Mouse (Mus musculus) CH12F3 (cell line): ENCODE data around the gene Aifm1.
"Not testable (repeated sequence)": the region's sequence is repeated elsewhere in the genome, so short reads cannot be mapped to it uniquely, and the experiment has no call there.

Experiments used
- in situ Hi-C: fragments of 300-500 bp; cut with MboI; formaldehyde crosslinking; loops from 2 replicates; pipeline ENCODE4 v1.14.3; 2020; ENCODE audit warnings: low sequenced_read_pairs

Gene Aifm1

GRCm38 (mm10) chrX:48461006-48461405 is 52.4 kb downstream of the Aifm1 start:
- in situ Hi-C loops: loop anchor here (10.0 kb wide), 1 partner anchor 46 kb away; no protein-coding TSS in a partner anchor

DNA sequence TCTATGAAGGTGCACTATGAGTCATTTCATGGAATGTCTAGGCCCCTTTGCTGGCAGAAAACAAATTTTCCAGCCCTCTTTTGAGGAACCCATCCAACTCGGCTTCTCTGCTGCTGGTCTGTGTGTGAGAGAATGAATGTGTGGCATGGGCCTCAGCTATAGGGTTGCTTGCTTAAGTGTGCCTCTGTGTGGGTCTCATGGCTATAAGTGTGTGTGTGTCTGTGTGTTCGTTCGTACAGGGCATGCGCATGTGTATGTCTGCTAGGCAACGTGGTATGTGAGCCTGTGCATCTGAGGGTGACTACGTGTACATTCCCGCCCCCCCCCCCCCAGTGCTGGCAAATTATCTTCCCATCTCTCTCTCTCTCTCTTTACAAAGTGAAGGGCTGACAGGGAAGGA is 52.9 kb downstream of the Aifm1 start:
- in situ Hi-C loops: loop anchor here (10.0 kb wide), 1 partner anchor 46 kb away; no protein-coding TSS in a partner anchor

DNA sequence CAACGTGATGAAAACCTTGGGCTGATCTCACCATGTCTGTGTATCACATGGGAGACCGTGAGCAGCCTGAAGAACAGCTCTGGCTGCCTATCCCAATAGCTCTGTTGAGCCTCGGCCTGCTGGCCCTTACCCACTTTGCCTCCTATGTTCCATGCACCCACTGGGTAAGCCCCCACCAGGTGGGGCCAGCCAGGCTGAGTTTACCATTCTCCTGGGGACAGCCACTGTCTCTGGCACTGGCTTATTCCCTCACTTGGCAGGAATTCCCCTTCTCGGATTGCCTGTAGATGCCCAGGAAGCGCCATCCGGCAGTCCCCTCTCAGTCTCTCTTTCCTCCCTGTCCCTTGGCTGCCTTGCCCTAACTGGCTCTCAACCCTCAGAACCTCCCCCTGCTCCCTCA is 56.4 kb downstream of the Aifm1 start:
- in situ Hi-C loops: no loop called here

DNA sequence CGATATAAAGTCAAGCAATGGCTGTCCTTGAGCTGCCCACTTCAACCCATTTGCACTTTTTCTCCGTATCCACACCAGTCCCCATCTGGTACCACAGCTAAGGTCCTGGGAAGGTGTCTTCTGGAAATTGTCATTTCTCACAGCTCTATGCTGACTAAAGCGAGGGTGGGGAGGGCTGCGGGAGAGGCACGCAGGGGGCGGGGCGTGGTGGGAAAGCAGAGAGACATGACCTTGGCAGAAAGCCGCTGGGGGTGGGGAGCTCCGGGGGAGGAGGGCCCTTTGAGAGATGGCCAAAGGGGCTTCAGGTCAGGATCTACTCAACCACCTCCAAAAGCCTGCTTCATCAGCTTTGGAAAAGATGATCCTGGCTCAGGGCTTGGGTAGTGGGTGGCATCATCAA is 58.3 kb downstream of the Aifm1 start:
- in situ Hi-C loops: no loop called here

DNA sequence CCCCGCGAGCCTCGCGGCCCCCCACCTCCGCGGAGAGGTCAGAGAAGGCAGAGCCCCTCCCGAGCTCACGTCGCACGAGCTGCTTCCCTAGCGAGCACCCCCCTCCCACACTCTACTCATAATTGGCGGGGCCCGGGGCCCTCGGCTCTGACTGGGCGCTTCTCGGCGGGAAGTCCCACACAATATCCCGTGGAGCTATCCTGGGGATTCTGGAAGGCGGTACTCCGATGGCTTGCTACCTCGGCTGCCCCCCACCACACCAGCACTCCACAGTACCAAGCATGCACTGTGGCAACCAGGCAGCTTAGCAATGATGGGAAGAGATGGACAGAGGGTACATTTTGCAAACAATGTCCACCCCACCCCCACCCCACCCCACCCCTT is 58.9 kb downstream of the Aifm1 start:
- in situ Hi-C loops: no loop called here

GRCm38 (mm10) chrX:48453736-48454494 is 59.4 kb downstream of the Aifm1 start:
- in situ Hi-C loops: no loop called here

GRCm38 (mm10) chrX:48452931-48453673 is 60.3 kb downstream of the Aifm1 start:
- in situ Hi-C loops: no loop called here

DNA sequence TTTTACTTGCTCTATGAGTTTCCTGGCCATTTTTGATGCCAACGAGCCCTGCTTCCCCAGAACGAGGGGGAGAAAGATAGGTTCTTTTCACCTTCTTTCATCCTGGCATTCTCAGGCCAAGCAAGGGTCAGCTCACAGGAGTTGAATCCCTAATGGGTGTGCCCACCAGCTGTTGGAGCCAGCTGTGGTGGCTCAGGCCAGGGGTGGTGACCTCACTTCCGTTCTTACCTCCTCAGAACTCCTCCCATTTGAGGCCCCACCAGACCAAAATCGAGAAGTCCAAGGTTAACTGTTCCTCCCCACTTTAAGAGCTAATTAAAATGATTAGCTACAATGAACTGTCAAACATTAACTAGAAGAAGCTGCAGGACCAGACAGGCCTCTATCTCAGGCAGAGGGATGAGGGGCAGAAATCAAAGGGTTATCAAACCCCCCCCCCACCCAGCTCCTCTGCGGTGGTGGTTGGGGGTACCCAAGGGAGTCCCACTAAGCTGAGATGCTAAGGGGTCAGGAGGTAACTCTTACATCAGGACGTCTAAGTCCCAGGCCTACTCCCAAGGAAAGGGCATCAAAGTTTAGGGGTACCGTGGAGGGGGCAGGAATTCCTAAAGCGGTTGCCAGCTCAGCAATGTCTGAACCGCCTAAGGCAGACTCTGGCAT is 61.0 kb downstream of the Aifm1 start:
- in situ Hi-C loops: no loop called here

DNA sequence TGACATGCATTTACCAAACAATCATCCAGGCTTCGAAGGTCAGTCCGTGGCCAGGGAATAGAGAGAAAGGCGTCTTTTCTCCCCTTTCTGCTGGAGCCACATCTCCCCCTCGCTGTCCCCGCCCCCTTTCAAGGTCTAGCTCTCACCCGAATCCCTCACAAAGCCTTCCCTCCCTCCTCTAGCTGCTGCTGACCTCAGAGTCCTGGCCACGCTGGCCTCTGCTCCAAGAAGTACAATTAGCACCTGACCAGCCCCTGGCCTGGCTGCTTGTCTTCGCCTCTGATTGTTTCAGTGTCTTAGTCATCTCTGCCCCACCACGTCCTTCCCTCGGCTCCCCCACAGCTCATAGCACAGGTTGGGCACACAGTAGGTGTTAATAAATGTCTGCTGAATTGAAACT is 63.7 kb downstream of the Aifm1 start:
- in situ Hi-C loops: no loop called here

DNA sequence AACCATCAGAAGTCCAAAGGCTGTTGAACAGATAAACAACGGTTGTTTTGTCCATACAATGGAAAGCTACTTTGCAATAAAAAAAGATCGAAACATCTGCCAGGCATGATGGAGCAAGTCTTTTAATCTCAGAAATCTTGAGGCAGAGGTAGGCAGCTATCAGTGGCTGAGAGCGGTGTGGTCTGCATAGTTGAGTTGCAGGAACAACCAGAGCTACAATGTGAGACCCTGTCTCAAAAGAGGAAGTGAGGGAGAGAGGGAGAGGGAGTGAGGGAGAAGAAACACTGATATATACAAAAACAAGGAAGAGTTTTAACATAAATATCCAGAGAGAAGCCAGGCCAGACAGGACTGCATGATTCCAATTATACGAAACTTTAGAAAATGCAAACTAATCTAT is 68.7 kb downstream of the Aifm1 start:
- in situ Hi-C loops: no loop called here

GRCm38 (mm10) chrX:48441954-48442353 is 71.4 kb downstream of the Aifm1 start:
- in situ Hi-C loops: no loop called here

GRCm38 (mm10) chrX:48441548-48441947 is 71.8 kb downstream of the Aifm1 start:
- in situ Hi-C loops: no loop called here

GRCm38 (mm10) chrX:48439036-48439435 is 74.3 kb downstream of the Aifm1 start:
- in situ Hi-C loops: no loop called here

GRCm38 (mm10) chrX:48436082-48436481 is 77.3 kb downstream of the Aifm1 start:
- in situ Hi-C loops: not testable (repeated sequence)

GRCm38 (mm10) chrX:48435477-48435900 is 77.9 kb downstream of the Aifm1 start:
- in situ Hi-C loops: no loop called here

DNA sequence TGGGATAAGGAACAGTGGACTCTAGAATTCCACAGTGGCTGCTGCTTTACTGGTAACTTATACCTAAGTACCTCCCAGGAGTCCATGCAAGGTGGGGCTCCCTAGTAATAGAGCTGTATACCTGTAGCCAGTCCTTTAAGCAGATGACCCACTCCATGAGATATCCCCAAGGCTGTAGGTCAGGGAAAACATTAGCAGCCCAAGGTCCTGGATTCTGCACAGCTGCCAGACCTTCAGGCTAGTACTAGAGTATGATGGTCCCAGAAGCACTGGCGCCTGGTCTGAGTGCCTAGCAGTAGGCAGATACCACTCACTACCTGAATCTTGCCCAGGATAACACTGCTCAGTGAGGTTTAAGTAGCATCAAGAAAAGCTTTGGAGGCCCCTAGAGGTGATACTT is 79.1 kb downstream of the Aifm1 start:
- in situ Hi-C loops: no loop called here

DNA sequence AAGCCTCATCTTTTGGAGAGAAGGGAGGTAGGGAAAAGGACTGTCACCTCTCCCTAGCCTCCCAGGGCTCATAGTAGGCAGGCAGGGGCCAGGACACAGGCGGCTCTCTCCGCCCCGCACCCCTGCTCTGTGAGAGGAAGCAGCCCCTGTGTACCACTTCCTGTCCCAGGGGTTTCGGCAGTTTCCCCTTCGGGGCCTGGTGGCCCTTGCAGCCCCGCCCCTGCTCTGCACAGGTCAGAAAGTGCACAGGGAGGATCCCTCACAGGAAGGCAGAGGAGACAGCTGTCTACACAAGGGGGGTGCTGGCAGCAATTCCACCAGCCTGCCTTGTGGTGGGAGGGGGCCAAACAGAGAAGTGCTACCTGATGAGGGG is 79.8 kb downstream of the Aifm1 start:
- in situ Hi-C loops: no loop called here

- in situ Hi-C loops: no loop called here
Observed at GRCm38 (mm10) chrX:48432599-48433526, 80.5 kb downstream of the Aifm1 start.

GRCm38 (mm10) chrX:48429538-48429937 is 83.8 kb downstream of the Aifm1 start:
- in situ Hi-C loops: loop anchor here (10.0 kb wide), 1 partner anchor 105 kb away; no protein-coding TSS in a partner anchor

DNA sequence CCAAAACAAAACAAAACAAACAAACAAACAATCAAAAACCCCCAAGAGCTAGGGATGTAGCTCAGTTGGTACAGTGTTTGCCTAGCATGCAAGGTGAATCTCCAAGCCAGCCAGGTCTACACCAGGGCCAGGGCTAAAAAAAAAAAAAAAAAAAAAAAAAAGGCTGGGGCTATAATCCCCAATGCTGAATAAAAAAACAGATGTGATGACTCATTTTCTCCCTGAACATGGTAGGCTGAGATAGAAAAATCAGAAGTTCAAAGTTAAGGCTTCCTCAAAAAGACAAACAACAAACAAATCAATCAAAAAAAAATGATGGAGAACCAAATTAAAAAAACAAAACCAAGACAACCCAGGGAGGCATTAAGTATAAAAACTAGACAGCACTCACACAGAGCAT is 84.3 kb downstream of the Aifm1 start:
- in situ Hi-C loops: loop anchor here (10.0 kb wide), 1 partner anchor 106 kb away; no protein-coding TSS in a partner anchor
